Mouse (Mus musculus) spleen, adult 2 months (tissue): ENCODE measurements at regions not wholly inside any gene's neighbourhood (a gene's known extent, or its start where the extent isn't known, plus 50 kb on each side); places are given as distances from the start of the nearest gene placed in this dataset.

ENCODE experiments used
- CTCF ChIP-seq: fragments of 200-500 bp; IDR thresholded peaks from 2 replicates; pipeline ENCODE4 v1.5.1; 2011; ENCODE audit warnings: mild to moderate bottlenecking, inconsistent platforms; ENCODE audit not compliant: insufficient read depth, insufficient read length, insufficient replicate concordance; ENCODE audit errors: extremely low read depth
- POLR2A ChIP-seq: fragments of 200-500 bp; IDR thresholded peaks from 2 replicates; pipeline ENCODE4 v1.6.1; 2011; ENCODE audit warnings: low read depth, low read length, inconsistent platforms

DNA sequence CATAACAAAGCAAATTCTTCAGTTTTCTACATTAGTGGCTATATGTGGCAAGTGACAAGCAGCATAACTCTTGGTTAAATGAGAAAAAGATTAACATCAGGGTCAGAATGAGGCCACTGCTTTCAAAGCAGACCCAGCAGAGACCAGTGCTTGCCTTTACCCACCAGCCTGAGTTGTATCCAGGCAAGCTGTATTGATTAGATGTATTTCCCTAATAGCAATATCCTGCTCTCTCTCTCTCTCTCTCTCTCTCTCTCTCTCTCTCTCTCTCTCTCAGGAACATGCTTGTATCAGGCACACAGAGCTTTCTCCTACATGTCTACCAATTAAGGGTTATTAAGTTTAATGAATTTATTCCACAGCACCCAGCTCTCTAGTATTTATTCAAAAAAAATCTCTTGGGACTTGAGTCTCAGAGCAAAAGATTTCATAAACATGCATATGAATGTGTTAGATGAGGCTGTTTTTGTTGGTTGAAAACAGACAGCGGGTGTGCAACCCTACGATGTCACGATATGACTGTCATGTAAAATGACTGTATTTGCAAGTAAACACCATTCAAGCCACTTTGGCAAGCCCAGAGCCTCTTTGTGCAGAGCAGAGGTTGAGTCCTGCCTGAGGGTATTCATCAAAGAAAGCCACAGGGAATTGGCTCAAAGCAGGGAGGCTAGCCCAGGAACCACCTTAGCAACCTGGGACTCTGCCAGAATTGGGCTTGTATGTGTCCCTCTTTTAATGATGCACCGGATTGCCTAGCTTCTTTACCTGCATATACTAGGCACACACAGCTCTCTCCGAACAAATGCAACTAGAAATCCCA is 136.0 kb upstream of the Fndc3a start:
- no peak for TF ChIP-seq CTCF
- TF ChIP-seq POLR2A, result no peak
